Mouse (Mus musculus): ENCODE data around the gene Fam43a. TPM values are rescaled to one million over a fixed set of nuclear protein-coding genes. Genes with fewer than 3 reads are reported as not detected.

Fam43a gene
- total RNA-seq, 2 experiments from 2014 or later: 9.6 to 13.6 TPM

DNA sequence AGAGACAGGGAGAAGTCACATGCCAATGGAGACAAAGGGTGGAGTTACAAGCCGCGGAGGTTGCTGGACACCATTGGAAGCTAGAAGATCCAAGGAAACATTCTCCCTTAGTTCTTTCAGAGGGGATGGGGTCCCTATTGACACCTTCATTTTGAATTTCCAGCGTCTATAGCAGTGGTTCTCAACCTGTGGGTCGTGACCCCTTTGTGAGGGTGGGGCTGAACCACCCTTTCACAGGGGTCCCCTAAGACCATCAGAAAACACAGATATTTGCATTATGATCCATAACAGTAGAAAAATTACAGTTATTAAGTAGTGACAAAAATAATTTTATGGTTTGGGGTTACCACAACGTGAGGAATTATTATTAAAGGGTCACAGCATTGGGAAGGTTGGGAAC lies 30.0 kb downstream of the Fam43a start:
- DNase-seq: no peak

DNA sequence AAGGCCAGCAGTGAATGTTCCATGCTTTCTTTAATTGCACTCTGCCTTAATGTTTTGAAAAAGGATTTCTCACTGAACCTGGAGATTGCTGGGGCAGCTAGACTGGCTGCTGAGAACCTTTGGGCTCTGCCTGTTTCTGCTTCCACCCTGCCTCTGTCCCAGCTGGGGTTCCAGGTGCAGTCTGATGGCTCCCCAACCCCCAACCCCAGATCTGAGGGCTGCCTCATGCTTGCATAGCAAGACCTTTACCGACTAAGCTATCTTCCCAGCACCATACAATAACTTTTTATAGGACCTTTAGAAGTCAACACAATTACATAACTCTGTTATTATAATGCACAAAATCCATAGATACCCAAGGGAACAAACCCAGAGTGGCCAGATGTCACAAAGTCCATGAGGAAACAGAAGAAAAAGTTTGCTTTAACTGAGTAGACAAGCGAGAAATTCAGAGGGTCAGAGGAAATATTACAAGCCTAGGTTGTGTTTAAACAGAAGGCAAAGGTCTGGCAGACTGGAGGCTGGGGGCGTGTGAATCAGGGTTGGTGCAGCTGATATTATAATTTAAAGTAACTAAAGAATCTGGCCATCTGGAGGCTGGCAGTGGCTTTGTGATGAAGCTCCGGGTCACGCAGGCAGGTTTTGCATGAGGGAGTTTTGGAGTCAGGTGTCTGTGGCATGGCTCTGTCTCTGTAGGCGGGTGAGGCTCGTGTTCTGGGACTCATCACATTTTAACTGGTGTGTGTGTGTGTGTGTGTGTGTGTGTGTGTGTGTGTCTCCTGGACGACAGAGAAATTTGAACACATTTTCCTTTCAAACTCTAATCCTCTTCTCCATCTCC lies 34.6 kb downstream of the Fam43a start:
- DNase-seq: no peak

DNA sequence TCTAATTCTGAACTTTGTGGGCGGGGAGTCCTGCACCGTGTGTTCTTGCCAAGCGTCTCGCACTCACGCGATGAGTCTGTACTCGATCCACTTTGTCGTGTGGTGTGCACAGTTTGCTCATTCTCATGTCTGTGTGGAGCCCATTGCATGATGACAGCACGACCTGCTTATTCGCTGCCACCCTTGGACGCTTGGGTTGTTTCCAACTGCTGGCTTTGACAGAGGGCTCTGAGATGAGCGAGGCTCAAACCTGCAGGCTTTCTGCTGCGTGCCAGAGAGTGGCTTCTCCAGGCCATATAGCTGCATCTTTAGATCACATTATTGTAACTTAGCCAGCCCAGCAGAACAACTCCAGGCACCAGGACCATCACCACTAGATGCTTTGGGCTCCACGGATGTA lies 39.1 kb downstream of the Fam43a start:
- DNase-seq: no peak

DNA sequence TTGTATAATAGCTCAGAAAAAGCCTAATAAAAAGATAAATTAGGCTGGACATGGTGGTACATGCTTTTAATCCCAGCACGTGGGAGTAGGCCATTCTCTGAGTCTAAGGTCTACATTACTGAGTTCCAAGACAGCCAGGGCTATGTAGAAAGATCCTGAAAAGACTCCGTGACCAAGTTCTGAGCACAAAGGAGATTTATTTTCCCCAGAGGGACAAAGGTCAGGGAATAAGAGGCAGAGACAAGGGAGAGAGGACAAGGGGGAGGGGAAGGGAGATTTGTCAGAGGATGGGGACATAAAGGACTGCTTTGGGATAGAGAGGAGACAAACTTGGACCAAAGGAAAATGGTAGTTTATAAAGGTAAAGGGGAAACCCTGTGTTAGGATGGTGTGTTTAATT lies 41.1 kb downstream of the Fam43a start:
- no peak for DNase-seq

DNA sequence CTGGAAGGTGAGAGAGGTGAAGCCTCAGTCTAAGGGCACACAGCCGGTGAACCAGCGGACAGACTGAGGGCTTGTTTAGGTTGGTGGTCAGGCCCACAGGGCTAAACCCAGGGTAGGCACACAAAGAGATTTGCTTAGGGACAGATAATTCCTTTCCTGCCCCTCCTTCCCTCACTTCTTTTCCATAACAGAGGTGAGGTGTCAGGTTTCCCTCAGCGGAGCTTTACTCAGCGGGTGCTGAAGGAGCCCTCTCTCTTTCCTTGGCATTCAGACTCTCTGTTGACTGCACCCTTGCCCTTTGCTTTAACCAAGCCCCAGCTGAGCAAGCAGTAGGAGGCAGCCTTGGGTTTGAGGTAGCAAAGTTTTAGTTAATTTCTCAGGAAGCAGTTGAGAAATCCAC lies 41.9 kb downstream of the Fam43a start:
- DNase-seq: no peak

DNA sequence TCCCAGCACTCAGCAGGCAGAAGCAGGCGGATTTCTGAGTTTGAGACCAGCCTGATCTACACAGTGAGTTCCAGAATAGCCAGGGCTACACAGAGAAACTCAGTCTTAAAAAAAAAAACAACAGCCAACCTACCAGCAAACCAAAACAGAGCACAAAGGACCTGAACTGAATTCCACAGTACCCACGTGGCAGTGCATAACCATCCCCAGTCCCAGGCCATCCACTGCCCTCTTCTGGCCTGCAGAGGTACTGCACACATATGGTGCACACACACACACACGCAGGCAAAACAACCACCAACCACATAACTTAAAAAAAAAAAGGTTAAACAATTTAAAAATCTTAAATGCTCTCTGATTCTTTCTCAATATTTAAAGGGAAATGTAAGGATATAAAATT lies 42.7 kb downstream of the Fam43a start:
- DNase-seq: no peak

DNA sequence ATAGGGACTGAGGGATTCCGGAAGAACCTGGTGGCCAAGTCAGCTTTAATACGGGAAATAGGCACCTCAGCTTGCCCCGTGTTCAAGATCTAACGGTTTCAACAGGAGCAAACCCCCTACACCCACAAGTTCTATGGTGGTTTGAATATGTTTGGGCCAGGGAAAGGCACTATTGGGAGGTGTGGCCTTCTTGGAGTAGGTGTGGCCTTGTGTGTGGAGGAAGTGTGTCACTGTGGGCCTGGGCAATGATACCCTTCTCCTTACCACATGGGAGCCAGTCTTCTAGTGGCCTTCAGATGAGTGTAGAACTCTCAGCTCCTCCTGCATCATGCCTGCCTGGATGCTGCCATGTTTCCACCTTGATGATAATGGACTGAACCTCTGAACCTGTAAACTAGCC lies 45.5 kb downstream of the Fam43a start:
- no peak for DNase-seq

DNA sequence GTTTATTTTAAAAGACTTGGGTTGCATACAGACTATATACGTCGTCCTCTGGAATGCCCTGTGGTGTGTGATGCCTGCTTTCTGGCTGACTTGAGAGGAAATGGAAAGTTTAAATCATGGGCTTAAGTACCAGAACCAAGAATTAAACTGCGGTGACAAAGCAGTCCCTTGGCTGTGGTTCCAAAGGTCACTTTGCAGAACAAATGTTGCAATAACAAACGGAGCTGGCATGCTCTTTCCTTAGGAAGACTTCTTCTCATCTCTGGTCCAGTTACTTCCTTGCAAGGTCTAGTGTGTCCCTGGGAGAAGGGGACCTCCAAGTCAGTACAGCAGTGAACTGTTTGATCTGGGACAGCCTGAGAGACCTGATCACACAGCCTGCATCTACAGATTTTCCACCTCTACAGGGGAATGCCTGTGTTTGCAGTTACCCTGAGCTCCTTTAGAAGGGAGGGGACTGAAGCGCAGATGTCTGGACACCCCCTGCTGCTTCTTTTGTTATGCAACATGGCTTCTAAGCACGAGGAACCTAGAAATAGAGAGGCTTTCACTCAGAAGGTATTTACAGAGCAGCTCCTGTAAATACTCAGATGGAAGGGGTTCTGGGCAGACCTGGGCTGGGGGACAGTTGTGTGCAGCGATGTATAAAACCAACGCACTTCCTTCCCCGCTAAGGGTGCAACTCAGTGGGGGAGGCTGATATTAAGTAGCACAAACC lies 46.5 kb downstream of the Fam43a start:
- DNase-seq: no peak

DNA sequence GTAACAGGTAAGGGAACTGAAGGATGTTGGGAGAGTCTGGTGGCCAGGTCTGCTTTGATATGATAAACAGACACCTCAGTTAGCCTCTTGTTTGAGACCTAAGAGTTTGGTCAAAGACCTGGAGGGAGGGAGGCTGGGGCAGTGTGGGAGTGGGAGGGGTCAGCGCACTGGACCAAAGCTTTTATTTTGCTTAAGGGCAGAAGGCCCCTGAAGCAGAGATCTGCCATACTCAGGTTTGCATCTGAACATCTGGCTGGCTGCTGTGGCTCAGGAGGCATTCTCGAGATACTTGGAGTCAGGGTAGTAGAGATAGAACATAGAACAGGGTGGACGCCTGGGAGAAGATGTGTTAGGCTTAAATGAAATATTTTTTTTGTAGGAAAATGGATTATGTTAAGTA lies 47.3 kb downstream of the Fam43a start:
- no peak for DNase-seq

DNA sequence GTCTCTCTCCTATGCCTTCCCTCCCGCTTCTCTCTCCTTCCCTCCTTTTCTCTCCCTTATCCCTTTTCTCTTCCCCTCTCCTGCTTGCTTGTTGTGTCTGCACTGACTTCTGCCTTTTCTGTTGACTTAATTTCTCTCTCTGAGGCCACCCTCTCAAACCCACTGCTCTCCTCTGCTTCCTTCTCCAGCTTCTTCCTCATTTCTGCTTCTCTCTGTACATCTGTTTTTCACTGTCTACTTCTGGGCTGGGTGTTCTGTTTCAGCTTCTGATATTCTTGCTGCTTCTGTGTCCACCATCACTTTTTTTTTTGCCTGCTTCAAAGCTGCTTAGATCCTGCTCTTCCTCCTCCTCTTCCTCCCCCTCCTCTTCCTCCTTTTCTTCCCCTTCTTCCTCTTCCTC lies 51.8 kb downstream of the Fam43a start:
- no peak for DNase-seq

Other genes with a start within 250 kb of the Fam43a start
- 10 to 100 TPM; 70.7 to 72.1 TPM for gene Atp13a3, start 193.7 kb upstream of the Fam43a start, total RNA-seq (2021)
- gene Tmem44, start 48.9 kb upstream of the Fam43a start, total RNA-seq (2021): 10 to 100 TPM; 32.3 to 38.0 TPM
- gene Lsg1, start 12.1 kb upstream of the Fam43a start, total RNA-seq (2021): 10 to 100 TPM; 17.1 to 19.8 TPM